Mouse (Mus musculus): Measurements from ENCODE around the gene Pam. TPM values are rescaled to one million over a fixed set of nuclear protein-coding genes. Genes with fewer than 3 reads are reported as not detected.

Gene Pam
- total and polyA plus RNA-seq, 3 experiments = not detected

- H3K36me3 ChIP-seq (ENCODE audit: control insufficient read depth in 1 of 2, insufficient read depth in 2 of 2, low read length in 2 of 2) = no peaks in the 10 kb centered on the region
- TF ChIP-seq UBTF (IDR thresholded peaks at IDR 0.05; ENCODE audit: borderline replicate concordance, insufficient read depth, low read depth, low read length) = no peak
- no peak for TF ChIP-seq E2F4 (IDR thresholded peaks at IDR 0.05; ENCODE audit: borderline replicate concordance, low read depth, low read length)
- TF ChIP-seq MYC (IDR thresholded peaks at IDR 0.05; ENCODE audit: low read depth, low read length) = no peak
- no peak for TF ChIP-seq ZMIZ1 (IDR thresholded peaks at IDR 0.05; ENCODE audit: low read depth, low read length)
- TF ChIP-seq POLR2AphosphoS5 (IDR thresholded peaks at IDR 0.05; ENCODE audit: borderline replicate concordance, low read depth, low read length) = no peak
- no peak for TF ChIP-seq HCFC1 (IDR thresholded peaks at IDR 0.05; ENCODE audit: low read depth, low read length)
- no peak for TF ChIP-seq ELF1 (IDR thresholded peaks at IDR 0.05; ENCODE audit: low read depth, low read length)
- no peak for TF ChIP-seq MYB (IDR thresholded peaks at IDR 0.05; ENCODE audit: low read depth, low read length)
Observed at GRCm38 (mm10) chr1:97943908-97944608, 151.4 kb downstream of the Pam start.

GRCm38 (mm10) chr1:97943402-97943801, 152.0 kb downstream of the Pam start:
- TF ChIP-seq ZKSCAN1 (IDR thresholded peaks at IDR 0.05; ENCODE audit: low read depth, low read length) (no peak), MYC (IDR thresholded peaks at IDR 0.05; ENCODE audit: low read depth, low read length) (no peak), CHD1 (IDR thresholded peaks at IDR 0.05; ENCODE audit: low read depth, low read length) (no peak), TBP (IDR thresholded peaks at IDR 0.05; ENCODE audit: low read depth, low read length) (no peak), NRF1 (IDR thresholded peaks at IDR 0.05; ENCODE audit: insufficient read depth, low read depth, low read length, poor library complexity, severe bottlenecking) (no peak), RAD21 (IDR thresholded peaks at IDR 0.05; ENCODE audit: low read depth, low read length) (no peak), ZMIZ1 (IDR thresholded peaks at IDR 0.05; ENCODE audit: low read depth, low read length) (no peak), CTCF (IDR thresholded peaks at IDR 0.05 in 2 of 3, conservative IDR thresholded peaks at IDR 0.05 in 1 of 3; ENCODE audit: control insufficient read depth in 1 of 3, insufficient read depth in 1 of 3, low read depth in 2 of 3, low read length in 3 of 3, poor library complexity in 1 of 3, severe bottlenecking in 1 of 3) (no peak), ELF1 (IDR thresholded peaks at IDR 0.05; ENCODE audit: low read depth, low read length) (no peak), POLR2A (IDR thresholded peaks at IDR 0.05; ENCODE audit: control insufficient read depth in 1 of 2, insufficient read depth in 1 of 2, low read depth in 1 of 2, low read length in 2 of 2, poor library complexity in 1 of 2) (no peak), GABPA (IDR thresholded peaks at IDR 0.05; ENCODE audit: low read depth, low read length) (no peak)
- Histone ChIP-seq H3K27me3 (ENCODE audit: control insufficient read depth in 1 of 2, insufficient read depth in 2 of 2, low read length in 2 of 2) (peaks cover 0 to 2% of the 10 kb centered on the region in 2 experiments; a peak in 2 of 4 replicates), H3K9ac (ENCODE audit: control insufficient read depth, low read depth, low read length, poor library complexity, severe bottlenecking) (no peak overlapping the region), H3K36me3 (ENCODE audit: control insufficient read depth in 1 of 2, insufficient read depth in 2 of 2, low read length in 2 of 2) (no peaks in the 10 kb centered on the region), H3K9me3 (replicated peaks; ENCODE audit: insufficient read depth, low read length) (no peaks in the 10 kb centered on the region), H3K4me1 (ENCODE audit: control insufficient read depth in 1 of 2, insufficient read depth in 2 of 2, low read length in 2 of 2) (no peaks in the 10 kb centered on the region; a peak in 1 of 4 replicates), H3K4me3 (ENCODE audit: control insufficient read depth in 1 of 2, insufficient read depth in 1 of 2, low read depth in 2 of 2, low read length in 2 of 2) (no peak overlapping the region), H3K79me2 (ENCODE audit: control insufficient read depth, insufficient read depth, low read length, poor library complexity) (no peaks in the 10 kb centered on the region), H3K27ac (ENCODE audit: control insufficient read depth, low read depth, low read length) (no peak overlapping the region)
- DNase-seq (ENCODE audit: low read depth, low spot score) = no peak

More at GRCm38 (mm10) chr1:97943908-97944608, 151.4 kb downstream of the Pam start:
- Histone ChIP-seq H3K9ac (ENCODE audit: control insufficient read depth, low read depth, low read length, poor library complexity, severe bottlenecking) (no peak overlapping the region), H3K27me3 (ENCODE audit: control insufficient read depth in 1 of 2, insufficient read depth in 2 of 2, low read length in 2 of 2) (peaks cover 0 to 2% of the 10 kb centered on the region in 2 experiments; a peak in 1 of 4 replicates), H3K4me1 (ENCODE audit: control insufficient read depth in 1 of 2, insufficient read depth in 2 of 2, low read length in 2 of 2) (no peaks in the 10 kb centered on the region; a peak in 1 of 4 replicates), H3K9me3 (replicated peaks; ENCODE audit: insufficient read depth, low read length) (no peaks in the 10 kb centered on the region), H3K4me3 (ENCODE audit: control insufficient read depth in 1 of 2, insufficient read depth in 1 of 2, low read depth in 2 of 2, low read length in 2 of 2) (no peak overlapping the region), H3K27ac (ENCODE audit: control insufficient read depth, low read depth, low read length) (no peak overlapping the region), H3K79me2 (ENCODE audit: control insufficient read depth, insufficient read depth, low read length, poor library complexity) (no peaks in the 10 kb centered on the region)
- no peak for DNase-seq (ENCODE audit: low read depth, low spot score)
